36 mouse cellular contexts compared by ENCODE assay signal in the genomic region with DNA sequence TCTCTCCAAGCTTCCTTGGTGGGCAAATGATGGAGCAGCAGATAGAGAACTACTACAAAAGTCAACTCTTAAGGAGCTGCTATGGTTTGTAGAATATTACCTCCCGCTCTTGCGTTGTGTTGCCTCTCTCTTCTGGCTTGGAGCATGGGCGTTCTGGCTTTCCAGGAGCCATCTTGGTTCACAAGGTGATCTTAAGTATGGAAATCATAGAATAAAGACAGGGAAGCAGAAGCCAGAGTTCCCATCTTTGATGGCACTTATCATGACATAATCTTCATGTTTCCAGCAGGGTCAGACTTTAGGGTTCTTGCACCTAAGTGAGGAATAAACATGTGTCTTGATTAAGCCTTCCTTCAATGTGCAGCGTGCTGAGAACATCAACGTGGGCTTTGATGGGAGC. TPM values are rescaled to one million over a fixed set of nuclear protein-coding genes. Genes with fewer than 3 reads are reported as not detected.
DNase-seq lines count a peak whose midpoint lies in the region; ATAC-seq and TF ChIP-seq lines count a peak whose summit lies in the region.
"Had no signal": no experiment of that assay in that cellular context is flagged by ENCODE, and none has a peak within 500 bp of the region (broad histone marks: within the 10 kb centered on the region; RNA-seq: fewer than 3 reads in every experiment).

No protein-coding gene starts in this region.

- ATAC-seq in G1E (ENCODE audit: extremely low read depth, insufficient number of reproducible peaks, low FRiP score, poor library complexity, severe bottlenecking): no peak
- ATAC-seq: forebrain, embryonic 15.5 days; hindbrain, postnatal 0 days; intestine, embryonic 16.5 days; Patski had no signal

- peaks cover 52% of the 10 kb centered on the region for H3K4me1 ChIP-seq in G1E (ENCODE audit: insufficient read depth, low read depth, low read length)
- peaks cover 2% of the 10 kb centered on the region; the same call in 1 of the 2 replicates for H3K4me1 ChIP-seq in small intestine, adult 2 months (ENCODE audit: control insufficient read depth, insufficient read depth, insufficient read length, low read length)
- no peaks in the 10 kb centered on the region for H3K4me1 ChIP-seq in forebrain, embryonic 10.5 days
- H3K4me1 ChIP-seq: forebrain, embryonic 12.5 days; forebrain, embryonic 15.5 days; heart, embryonic 10.5 days had no signal

- H3K36me3 ChIP-seq in G1E (replicated peaks): peaks cover 52% of the 10 kb centered on the region
- H3K36me3 ChIP-seq in small intestine, adult 2 months (ENCODE audit: control insufficient read depth, insufficient read depth, low read length): no peaks in the 10 kb centered on the region
- no peaks in the 10 kb centered on the region for H3K36me3 ChIP-seq in forebrain, embryonic 10.5 days (replicated peaks)
- H3K36me3 ChIP-seq: forebrain, embryonic 12.5 days; forebrain, embryonic 15.5 days; heart, embryonic 10.5 days; heart, embryonic 13.5 days had no signal

- no peaks in the 10 kb centered on the region for H3K9me3 ChIP-seq in G1E (replicated peaks)
- no peaks in the 10 kb centered on the region for H3K9me3 ChIP-seq in forebrain, embryonic 10.5 days
- H3K9me3 ChIP-seq: forebrain, embryonic 12.5 days; forebrain, embryonic 15.5 days; heart, embryonic 10.5 days; heart, embryonic 13.5 days had no signal

- H3K4me3 ChIP-seq in G1E (ENCODE audit: low read depth, low read length): no peak overlapping the region
- H3K4me3 ChIP-seq in small intestine, adult 2 months (ENCODE audit: low read depth, low read length): no peak overlapping the region
- H3K4me3 ChIP-seq in forebrain, embryonic 10.5 days: no peak overlapping the region
- H3K4me3 ChIP-seq: forebrain, embryonic 12.5 days; forebrain, embryonic 15.5 days; heart, adult 2 months; heart, embryonic 10.5 days; heart, embryonic 13.5 days had no signal

- H3K27ac ChIP-seq in small intestine, adult 2 months (ENCODE audit: insufficient read depth, low read depth, low read length): peak overlapping the region; percentile 33
- no peak overlapping the region for H3K27ac ChIP-seq in forebrain, embryonic 10.5 days
- H3K27ac ChIP-seq: forebrain, embryonic 12.5 days; forebrain, embryonic 15.5 days; heart, adult 2 months; heart, embryonic 10.5 days; heart, embryonic 13.5 days; hindbrain, embryonic 14.5 days; hindbrain, postnatal 0 days had no signal

- 92% methylated on average over 5 of the region's 5 CpGs for WGBS in small intestine, adult 2 months
- WGBS in forebrain, embryonic 10.5 days: 87% methylated on average over 5 of the region's 5 CpGs

- no peak for TF ChIP-seq POLR2A in small intestine, adult 2 months (IDR thresholded peaks at IDR 0.05; ENCODE audit: low read depth, low read length)

- no peak for TF ChIP-seq CTCF in G1E (IDR thresholded peaks at IDR 0.05; ENCODE audit: low read depth, low read length)
- TF ChIP-seq CTCF in small intestine, adult 2 months (IDR thresholded peaks at IDR 0.05; ENCODE audit: extremely low read depth, insufficient read length, insufficient replicate concordance, low read depth, low read length): no peak

- H3K27me3 ChIP-seq in G1E (ENCODE audit: insufficient read depth, low read length): no peaks in the 10 kb centered on the region
- no peaks in the 10 kb centered on the region for H3K27me3 ChIP-seq in small intestine, adult 2 months (ENCODE audit: control insufficient read depth, insufficient read depth, low read length)
- no peaks in the 10 kb centered on the region for H3K27me3 ChIP-seq in forebrain, embryonic 10.5 days (ENCODE audit: poor library complexity, severe bottlenecking)
- H3K27me3 ChIP-seq: forebrain, embryonic 12.5 days; forebrain, embryonic 15.5 days; heart, embryonic 13.5 days had no signal

- peak; percentile 12 for DNase-seq in spleen, adult 12 weeks (ENCODE audit: low spot score)
- no peak for DNase-seq in spleen, postnatal 14 days (ENCODE audit: low spot score in 2 of 2)
- DNase-seq in G1E (ENCODE audit: low spot score): peak; percentile 43
- peak; percentile 79 for DNase-seq in ZHBTc4 (ENCODE audit: low read depth, low spot score)
- no peak for DNase-seq in thymus, adult 18-20 months
- no peak for DNase-seq in neural tube, embryonic 10.5 days (ENCODE audit: extremely low spot score, low spot score)
- DNase-seq in forebrain, embryonic 10.5 days (ENCODE audit: extremely low spot score, low spot score): no peak
- DNase-seq: adrenal gland, postnatal 10 days; cerebellum, adult 18-20 months; cerebellum, adult 9-10 months; cerebellum, postnatal 14 days; gastrocnemius, postnatal 10 days; gastrocnemius, postnatal 36 days; heart, adult 2 months; heart, postnatal 14 days; heart, postnatal 4 days; kidney, adult 18-20 months had no signal

RNA-seq across cellular contexts. Expression of a gene that starts 32.7 kb away (rescaled TPM):
- 1.8 and 2.2 TPM in 2 replicates for total RNA-seq in G1E (2014; fragmentation: Nextera tagmentation)
- total RNA-seq in G1E (2017): 3.7 and 3.9 TPM in 2 replicates
- 0.03 and 0.04 TPM in 2 replicates for polyA plus RNA-seq in G1E (2012)
- polyA plus RNA-seq in small intestine, adult 2 months (2012; rRNA removed): 1.2 and 1.3 TPM in 2 replicates
- 0.53 and 0.81 TPM in 2 replicates for polyA plus RNA-seq in forebrain, embryonic 10.5 days (2016; fragmentation: Nextera tagmentation; extraction: Ambion mirVana)
- polyA plus RNA-seq: Patski had no signal

RNA-seq across cellular contexts. Expression of a gene that starts 42.4 kb away (rescaled TPM):
- total RNA-seq in G1E (2014; fragmentation: Nextera tagmentation) (not detected in 2 replicates), G1E (2017) (0.11 and 0.46 TPM in 2 replicates)
- polyA plus RNA-seq in G1E (2012): not detected in 2 replicates
- polyA plus RNA-seq in small intestine, adult 2 months (2012; rRNA removed): not detected in 2 replicates
- polyA plus RNA-seq in forebrain, embryonic 10.5 days (2016; fragmentation: Nextera tagmentation; extraction: Ambion mirVana): not detected in 2 replicates
- total RNA-seq: adrenal gland, postnatal 10 days; adrenal gland, postnatal 4 days; gastrocnemius, adult 18-20 months; gastrocnemius, postnatal 10 days; gastrocnemius, postnatal 36 days; granulocyte monocyte progenitor cell, adult 5-6 weeks; heart, adult 2 months; heart, postnatal 14 days; heart, postnatal 4 days; hindbrain, postnatal 0 days had no signal
- polyA plus RNA-seq: activated CD4-positive, CD25-positive, alpha-beta regulatory T cell, adult 4 months; brain, embryonic 14.5 days; embryonic facial prominence, embryonic 11.5 days; embryonic facial prominence, embryonic 14.5 days; forebrain, embryonic 12.5 days; forebrain, embryonic 15.5 days; heart, adult 2 months; heart, embryonic 10.5 days; heart, embryonic 13.5 days; heart, embryonic 16.5 days; hindbrain, embryonic 11.5 days; hindbrain, embryonic 14.5 days; hindbrain, postnatal 0 days; inflammation-experienced regulatory T-cells, adult 6 months; intestine, embryonic 16.5 days; Patski had no signal

Comparison
In these comparisons a context has a peak if more than half of its experiments do, and no peak if none do; other contexts are left out.
1. DNase-seq: peak in spleen, adult 12 weeks (single experiment), G1E (single experiment) and ZHBTc4 (single experiment); none in spleen, postnatal 14 days (0 of 2), thymus, adult 18-20 months (0 of 2), neural tube, embryonic 10.5 days (single experiment) and forebrain, embryonic 10.5 days (single experiment).